Mouse (Mus musculus) brain, embryonic 14.5 days (tissue): ENCODE measurements around the gene Ppp4r3b.

Experiments used
- CTCF ChIP-seq: fragments of 200-500 bp; IDR thresholded peaks from 2 replicates; pipeline ENCODE4 v1.5.1; 2012; ENCODE audit warnings: inconsistent platforms, mild to moderate bottlenecking, moderate library complexity, borderline replicate concordance; ENCODE audit not compliant: insufficient read depth, insufficient read length; ENCODE audit errors: extremely low read depth
- POLR2A ChIP-seq: fragments of 200-500 bp; IDR thresholded peaks from 2 replicates; pipeline ENCODE4 v1.6.1; 2012; ENCODE audit warnings: mild to moderate bottlenecking, inconsistent platforms, borderline replicate concordance; ENCODE audit not compliant: poor library complexity, insufficient read depth, insufficient read length, severe bottlenecking; ENCODE audit errors: extremely low read depth

DNA sequence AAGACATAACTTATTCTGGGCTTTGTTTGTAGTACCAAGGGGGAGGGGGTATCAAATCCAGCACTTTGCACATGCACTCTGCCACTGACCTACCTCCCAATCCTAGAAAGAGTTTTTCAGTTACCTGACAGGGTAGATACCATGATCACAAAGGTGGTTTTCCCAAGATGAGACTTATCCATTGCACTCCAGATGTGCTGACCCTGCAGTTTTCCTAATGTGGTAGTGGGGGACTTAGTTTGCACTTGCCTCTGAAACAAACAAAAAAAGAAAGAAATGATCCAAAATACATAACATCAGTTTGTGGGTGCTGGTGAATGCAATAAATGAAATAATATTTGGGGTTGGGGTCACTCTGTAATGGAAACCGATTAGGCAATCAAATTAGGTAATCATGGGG, 6.6 kb downstream of the Ppp4r3b start:
- TF ChIP-seq POLR2A = no peak
- no peak for TF ChIP-seq CTCF
